In the genomic region with DNA sequence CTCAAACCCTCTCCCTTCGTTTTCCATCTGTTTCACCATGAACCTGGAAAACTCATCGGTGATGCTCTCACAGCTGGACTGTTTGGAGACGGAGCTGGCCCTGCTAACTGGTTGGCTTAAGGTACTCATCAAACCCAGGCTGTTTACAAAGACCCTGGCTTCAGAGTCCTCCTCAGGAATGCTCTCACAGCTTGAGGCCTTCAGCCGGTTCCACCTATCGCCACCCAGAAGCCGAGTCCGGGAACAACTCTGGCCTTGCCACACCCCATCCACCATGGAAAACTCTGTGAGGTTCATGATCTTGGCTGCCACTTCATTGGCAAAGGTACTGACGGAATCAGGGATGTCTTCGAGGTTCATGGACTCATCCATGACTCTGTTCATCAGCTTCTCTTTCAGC, we compare ENCODE assay signal across 22 mouse cellular contexts.
DNase-seq lines count a peak whose midpoint lies in the region; ATAC-seq and TF ChIP-seq lines count a peak whose summit lies in the region.
"Had no signal": no experiment of that assay in that cellular context is flagged by ENCODE, and none has a peak within 500 bp of the region (broad histone marks: within the 10 kb centered on the region; RNA-seq: fewer than 3 reads in every experiment).

No protein-coding gene starts in this region.

- peak; percentile 55; the same call in 1 of the 2 replicates for ATAC-seq in forebrain, embryonic 14.5 days
- ATAC-seq in forebrain, embryonic 11.5 days (replicated peaks; ENCODE audit: low FRiP score), result no peak
- peak; percentile 59 for ATAC-seq in hindbrain, embryonic 16.5 days
- ATAC-seq in midbrain, embryonic 15.5 days (replicated peaks), result no peak
- no peak for ATAC-seq in midbrain, embryonic 13.5 days
- ATAC-seq in forebrain, postnatal 0 days, result no peak; the same call in 1 of the 2 replicates
- no peak for ATAC-seq in liver, embryonic 12.5 days
- ATAC-seq: inflammation-experienced regulatory T-cells, adult 6 months; Patski had no signal

- WGBS in forebrain, embryonic 14.5 days, result 86% methylated on average over 9 of the region's 9 CpGs
- WGBS in forebrain, embryonic 11.5 days, result 91% methylated on average over 9 of the region's 9 CpGs
- 83% methylated on average over 9 of the region's 9 CpGs for WGBS in hindbrain, embryonic 16.5 days
- 83% methylated on average over 9 of the region's 9 CpGs for WGBS in hindbrain, embryonic 10.5 days
- whole genome bisulfite sequencing in midbrain, embryonic 15.5 days, result 92% methylated on average over 9 of the region's 9 CpGs
- WGBS in midbrain, embryonic 13.5 days, result 90% methylated on average over 9 of the region's 9 CpGs
- WGBS in forebrain, postnatal 0 days, result 71% methylated on average over 9 of the region's 9 CpGs
- WGBS in liver, embryonic 12.5 days (ENCODE audit: insufficient replicate concordance), result 73% methylated on average over 9 of the region's 9 CpGs

- H3K27me3 ChIP-seq in forebrain, embryonic 14.5 days (replicated peaks; ENCODE audit: control insufficient read depth, insufficient read depth, low read length), result no peaks in the 10 kb centered on the region
- H3K27me3 ChIP-seq in forebrain, embryonic 11.5 days (ENCODE audit: control insufficient read depth, insufficient read depth, low read length), result no peaks in the 10 kb centered on the region
- no peaks in the 10 kb centered on the region for H3K27me3 ChIP-seq in hindbrain, embryonic 16.5 days (replicated peaks; ENCODE audit: control insufficient read depth, insufficient read depth, low read length)
- H3K27me3 ChIP-seq in hindbrain, embryonic 10.5 days (ENCODE audit: insufficient read depth, poor library complexity, severe bottlenecking), result no peaks in the 10 kb centered on the region
- H3K27me3 ChIP-seq in midbrain, embryonic 15.5 days (replicated peaks), result no peaks in the 10 kb centered on the region
- no peaks in the 10 kb centered on the region for H3K27me3 ChIP-seq in midbrain, embryonic 13.5 days
- no peaks in the 10 kb centered on the region for H3K27me3 ChIP-seq in forebrain, postnatal 0 days (ENCODE audit: insufficient read depth, low read length)
- no peaks in the 10 kb centered on the region for H3K27me3 ChIP-seq in liver, embryonic 12.5 days (replicated peaks)
- H3K27me3 ChIP-seq: CH12.LX; embryonic facial prominence, embryonic 15.5 days; heart, embryonic 13.5 days; limb, embryonic 13.5 days; liver, embryonic 13.5 days had no signal

- H3K27ac ChIP-seq in forebrain, embryonic 14.5 days (ENCODE audit: low read depth, low read length), result peak overlapping the region; percentile 62
- H3K27ac ChIP-seq in forebrain, embryonic 11.5 days (ENCODE audit: low read depth, low read length), result no peak overlapping the region
- H3K27ac ChIP-seq in hindbrain, embryonic 16.5 days (ENCODE audit: low read depth, low read length), result peak overlapping the region; percentile 58; the same call in 1 of the 2 replicates
- H3K27ac ChIP-seq in hindbrain, embryonic 10.5 days, result no peak overlapping the region
- 0 out of 2 replicates have a peak overlapping the region, but pooled peaks have one; percentile 26 for H3K27ac ChIP-seq in midbrain, embryonic 15.5 days
- H3K27ac ChIP-seq in midbrain, embryonic 13.5 days, result no peak overlapping the region
- peak overlapping the region; percentile 83 for H3K27ac ChIP-seq in forebrain, postnatal 0 days (ENCODE audit: low read depth, low read length)
- no peak overlapping the region for H3K27ac ChIP-seq in liver, embryonic 12.5 days
- H3K27ac ChIP-seq: embryonic facial prominence, embryonic 15.5 days; heart, adult 2 months; heart, embryonic 13.5 days; kidney, postnatal 0 days; limb, embryonic 13.5 days; liver, embryonic 13.5 days had no signal

- no peak for TF ChIP-seq CTCF in forebrain, postnatal 0 days (IDR thresholded peaks at IDR 0.05; ENCODE audit: low read depth)

- peaks cover 3% of the 10 kb centered on the region; the same call in 1 of the 2 replicates for H3K4me1 ChIP-seq in forebrain, embryonic 14.5 days (ENCODE audit: control insufficient read depth, insufficient read depth, low read length)
- H3K4me1 ChIP-seq in forebrain, embryonic 11.5 days (replicated peaks; ENCODE audit: control insufficient read depth, insufficient read depth, low read length), result no peaks in the 10 kb centered on the region
- peaks cover 2% of the 10 kb centered on the region; the same call in 1 of the 2 replicates for H3K4me1 ChIP-seq in hindbrain, embryonic 16.5 days (ENCODE audit: control insufficient read depth, insufficient read depth, low read depth, low read length)
- no peaks in the 10 kb centered on the region for H3K4me1 ChIP-seq in hindbrain, embryonic 10.5 days (replicated peaks)
- no peaks in the 10 kb centered on the region for H3K4me1 ChIP-seq in midbrain, embryonic 15.5 days
- no peaks in the 10 kb centered on the region for H3K4me1 ChIP-seq in midbrain, embryonic 13.5 days (replicated peaks)
- peaks cover 5% of the 10 kb centered on the region; the same call in 1 of the 2 replicates for H3K4me1 ChIP-seq in forebrain, postnatal 0 days (ENCODE audit: insufficient read depth)
- H3K4me1 ChIP-seq in liver, embryonic 12.5 days, result no peaks in the 10 kb centered on the region
- H3K4me1 ChIP-seq: embryonic facial prominence, embryonic 15.5 days; heart, embryonic 13.5 days; limb, embryonic 13.5 days; liver, embryonic 13.5 days had no signal

- no peak overlapping the region for H3K9ac ChIP-seq in forebrain, embryonic 14.5 days (ENCODE audit: low read length)
- H3K9ac ChIP-seq in forebrain, embryonic 11.5 days (ENCODE audit: low read length), result no peak overlapping the region
- no peak overlapping the region for H3K9ac ChIP-seq in hindbrain, embryonic 16.5 days (ENCODE audit: low read depth, low read length)
- H3K9ac ChIP-seq in midbrain, embryonic 15.5 days, result no peak overlapping the region
- H3K9ac ChIP-seq in midbrain, embryonic 13.5 days (replicated peaks), result no peak overlapping the region
- no peak overlapping the region for H3K9ac ChIP-seq in forebrain, postnatal 0 days
- H3K9ac ChIP-seq in liver, embryonic 12.5 days, result no peak overlapping the region
- H3K9ac ChIP-seq: embryonic facial prominence, embryonic 15.5 days; heart, embryonic 13.5 days; limb, embryonic 13.5 days; liver, embryonic 13.5 days had no signal

- H3K4me2 ChIP-seq in forebrain, embryonic 14.5 days (ENCODE audit: low read length), result no peak overlapping the region
- H3K4me2 ChIP-seq in forebrain, embryonic 11.5 days (ENCODE audit: low read depth, low read length, severe bottlenecking), result no peak overlapping the region
- H3K4me2 ChIP-seq in hindbrain, embryonic 16.5 days (ENCODE audit: low read length), result no peak overlapping the region
- no peak overlapping the region for H3K4me2 ChIP-seq in midbrain, embryonic 15.5 days
- no peak overlapping the region for H3K4me2 ChIP-seq in midbrain, embryonic 13.5 days (replicated peaks)
- H3K4me2 ChIP-seq in forebrain, postnatal 0 days (ENCODE audit: low read depth), result peak overlapping the region; percentile 13; the same call in 1 of the 2 replicates
- no peak overlapping the region for H3K4me2 ChIP-seq in liver, embryonic 12.5 days
- H3K4me2 ChIP-seq: embryonic facial prominence, embryonic 15.5 days; heart, embryonic 13.5 days; limb, embryonic 13.5 days; liver, embryonic 13.5 days had no signal

- no peaks in the 10 kb centered on the region for H3K9me3 ChIP-seq in forebrain, embryonic 14.5 days (replicated peaks; ENCODE audit: control insufficient read depth, low read length)
- H3K9me3 ChIP-seq in forebrain, embryonic 11.5 days (ENCODE audit: control insufficient read depth, low read length), result no peaks in the 10 kb centered on the region
- H3K9me3 ChIP-seq in hindbrain, embryonic 16.5 days (ENCODE audit: control insufficient read depth, low read length), result no peaks in the 10 kb centered on the region
- H3K9me3 ChIP-seq in hindbrain, embryonic 10.5 days, result no peaks in the 10 kb centered on the region
- H3K9me3 ChIP-seq in midbrain, embryonic 15.5 days, result no peaks in the 10 kb centered on the region
- H3K9me3 ChIP-seq in midbrain, embryonic 13.5 days, result no peaks in the 10 kb centered on the region
- H3K9me3 ChIP-seq in forebrain, postnatal 0 days (ENCODE audit: low read length), result no peaks in the 10 kb centered on the region
- H3K9me3 ChIP-seq in liver, embryonic 12.5 days (replicated peaks), result 0 out of 2 replicates have a peak, but pooled peaks cover 4% of the 10 kb centered on the region
- H3K9me3 ChIP-seq: embryonic facial prominence, embryonic 15.5 days; heart, embryonic 13.5 days; limb, embryonic 13.5 days had no signal

- H3K36me3 ChIP-seq in forebrain, embryonic 14.5 days (ENCODE audit: control insufficient read depth, insufficient read depth, low read length), result no peaks in the 10 kb centered on the region
- H3K36me3 ChIP-seq in forebrain, embryonic 11.5 days (ENCODE audit: control insufficient read depth, insufficient read depth, low read length), result no peaks in the 10 kb centered on the region
- H3K36me3 ChIP-seq in hindbrain, embryonic 16.5 days (ENCODE audit: control insufficient read depth, insufficient read depth, low read length), result no peaks in the 10 kb centered on the region
- H3K36me3 ChIP-seq in hindbrain, embryonic 10.5 days, result no peaks in the 10 kb centered on the region
- no peaks in the 10 kb centered on the region for H3K36me3 ChIP-seq in midbrain, embryonic 15.5 days (replicated peaks)
- no peaks in the 10 kb centered on the region for H3K36me3 ChIP-seq in midbrain, embryonic 13.5 days
- H3K36me3 ChIP-seq in forebrain, postnatal 0 days (ENCODE audit: insufficient read depth), result no peaks in the 10 kb centered on the region
- H3K36me3 ChIP-seq in liver, embryonic 12.5 days, result no peaks in the 10 kb centered on the region
- H3K36me3 ChIP-seq: embryonic facial prominence, embryonic 15.5 days; G1E; limb, embryonic 13.5 days; liver, embryonic 13.5 days had no signal

- H3K4me3 ChIP-seq in forebrain, embryonic 14.5 days (ENCODE audit: low read depth, low read length), result no peak overlapping the region
- H3K4me3 ChIP-seq in forebrain, embryonic 11.5 days (ENCODE audit: low read depth, low read length), result no peak overlapping the region
- H3K4me3 ChIP-seq in hindbrain, embryonic 16.5 days (ENCODE audit: low read length), result no peak overlapping the region
- H3K4me3 ChIP-seq in hindbrain, embryonic 10.5 days, result no peak overlapping the region
- no peak overlapping the region for H3K4me3 ChIP-seq in midbrain, embryonic 15.5 days
- H3K4me3 ChIP-seq in midbrain, embryonic 13.5 days (replicated peaks), result no peak overlapping the region
- H3K4me3 ChIP-seq in forebrain, postnatal 0 days (ENCODE audit: low read depth, low read length), result no peak overlapping the region
- H3K4me3 ChIP-seq in liver, embryonic 12.5 days, result no peak overlapping the region
- H3K4me3 ChIP-seq: embryonic facial prominence, embryonic 15.5 days; heart, adult 2 months; heart, embryonic 13.5 days; limb, embryonic 13.5 days; liver, embryonic 13.5 days had no signal

- no peak for DNase-seq in forebrain, embryonic 14.5 days (ENCODE audit: low spot score)
- DNase-seq in forebrain, embryonic 11.5 days (ENCODE audit: low spot score), result no peak
- no peak for DNase-seq in hindbrain, embryonic 10.5 days (ENCODE audit: low spot score)
- no peak for DNase-seq in forebrain, postnatal 0 days
- DNase-seq: adrenal gland, adult 2 months; B cell, adult 2 months; kidney, adult 2 months; liver, embryonic 13.5 days; lung, adult 2 months had no signal

Comparison
In these comparisons a context has a peak if more than half of its experiments do, and no peak if none do; other contexts are left out.
1. ATAC-seq: peak in forebrain, embryonic 14.5 days (single experiment) and hindbrain, embryonic 16.5 days (single experiment); none in forebrain, embryonic 11.5 days (single experiment), midbrain, embryonic 15.5 days (single experiment), midbrain, embryonic 13.5 days (single experiment), forebrain, postnatal 0 days (single experiment) and liver, embryonic 12.5 days (single experiment).
2. H3K27ac ChIP-seq: peak in forebrain, embryonic 14.5 days (single experiment), hindbrain, embryonic 16.5 days (single experiment), midbrain, embryonic 15.5 days (single experiment) and forebrain, postnatal 0 days (single experiment); none in forebrain, embryonic 11.5 days (single experiment), hindbrain, embryonic 10.5 days (single experiment), midbrain, embryonic 13.5 days (single experiment) and liver, embryonic 12.5 days (single experiment).